Mouse (Mus musculus) embryonic facial prominence, embryonic 14.5 days (tissue): ENCODE measurements around the gene Stat1. TPM values are rescaled to one million over a fixed set of nuclear protein-coding genes. Genes with fewer than 3 reads are reported as not detected.

Source experiments
- ATAC-seq: fragments of 200-750 bp; cut with Nextera tagmentation; 2 replicates; pipeline ENCODE4 v1.8.0; 2017; ENCODE audit warnings: low read depth, moderate number of reproducible peaks, moderate TSS enrichment
- DNase-seq: peaks from one replicate; pipeline ENCODE4 v3.0.0-alpha.2; 2015; ENCODE audit warnings: low spot score
- H3K27ac ChIP-seq: fragments of 300-500 bp; sonication (generic); replicated peaks from 2 replicates; pipeline ENCODE4 v1.5.1; 2014; ENCODE audit warnings: low read depth, mild to moderate bottlenecking, low read length, moderate library complexity
- H3K27me3 ChIP-seq: fragments of 300-500 bp; sonication (generic); replicated peaks from 2 replicates; pipeline ENCODE4 v1.6.1; 2014; ENCODE audit warnings: low read length; ENCODE audit not compliant: control insufficient read depth, insufficient read depth
- H3K36me3 ChIP-seq: fragments of 300-500 bp; sonication (generic); 2 replicates; pipeline ENCODE4 v1.6.1; 2014; ENCODE audit warnings: low read length, mixed read lengths; ENCODE audit not compliant: control insufficient read depth, insufficient read depth
- H3K4me1 ChIP-seq: fragments of 300-500 bp; sonication (generic); 2 replicates; pipeline ENCODE4 v1.6.1; 2014; ENCODE audit warnings: antibody characterized with exemption, low read length; ENCODE audit not compliant: control insufficient read depth, insufficient read depth
- H3K4me2 ChIP-seq: fragments of 300-500 bp; sonication (generic); 2 replicates; pipeline ENCODE4 v1.6.1; 2014; ENCODE audit warnings: low read depth, mild to moderate bottlenecking, low read length, moderate library complexity, mixed read lengths
- H3K4me3 ChIP-seq: fragments of 300-500 bp; sonication (generic); 2 replicates; pipeline ENCODE4 v1.5.1; 2014; ENCODE audit warnings: low read depth, mild to moderate bottlenecking, low read length
- H3K9ac ChIP-seq: fragments of 300-500 bp; sonication (generic); 2 replicates; pipeline ENCODE4 v1.6.1; 2014; ENCODE audit warnings: low read depth, mild to moderate bottlenecking, low read length, moderate library complexity, mixed read lengths
- H3K9me3 ChIP-seq: fragments of 300-500 bp; sonication (generic); 2 replicates; pipeline ENCODE4 v1.6.1; 2016; ENCODE audit warnings: low read length; ENCODE audit not compliant: control insufficient read depth
- WGBS: fragments of 180-500 bp; shearing (Covaris S2); extraction: QIAGEN DNeasy Blood & Tissue Kit; methylation state at CpG from one replicate; pipeline ENCODE4 v1.1.7; 2014; 5-methylcytosine and 5-hydroxymethylcytosine counted together
- polyA plus RNA-seq: library from polyadenylated mRNA; unstranded; fragments of >200 nt; fragmentation: Nextera tagmentation; extraction: Ambion mirVana; gene quantifications from 2 replicates; pipeline ENCODE4 v1.2.1, GENCODE M21; 2014

Stat1 gene
- polyA plus RNA-seq, 1 experiment from 2014 or later, result 24.6 TPM

DNA sequence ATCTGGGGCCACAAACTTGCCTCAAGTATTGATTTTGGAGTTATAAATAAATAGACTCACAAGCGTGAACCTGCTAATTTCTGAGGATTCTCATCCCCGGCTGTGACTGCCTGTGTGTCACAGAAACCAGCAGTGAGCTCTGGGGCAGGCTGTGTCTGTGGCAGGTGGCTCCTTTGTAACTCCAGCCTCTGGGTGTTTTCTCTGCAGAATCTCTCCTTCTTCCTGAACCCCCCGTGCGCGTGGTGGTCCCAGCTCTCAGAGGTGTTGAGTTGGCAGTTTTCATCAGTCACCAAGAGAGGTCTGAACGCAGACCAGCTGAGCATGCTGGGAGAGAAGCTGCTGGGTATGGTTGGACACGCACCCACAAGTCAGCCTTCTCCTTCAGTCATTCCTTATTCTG, 29.5 kb downstream of the Stat1 start:
- no peak for ATAC-seq
- Histone ChIP-seq H3K4me2 (no peak overlapping the region), H3K9me3 (no peaks in the 10 kb centered on the region), H3K4me3 (no peak overlapping the region), H3K4me1 (peaks cover 14% of the 10 kb centered on the region; the same call in 1 of the 2 replicates), H3K27ac (no peak overlapping the region), H3K9ac (no peak overlapping the region), H3K27me3 (no peaks in the 10 kb centered on the region), H3K36me3 (peaks cover 15% of the 10 kb centered on the region)
- no peak for DNase-seq
- 55% methylated on average over 7 of the region's 7 CpGs for WGBS

DNA sequence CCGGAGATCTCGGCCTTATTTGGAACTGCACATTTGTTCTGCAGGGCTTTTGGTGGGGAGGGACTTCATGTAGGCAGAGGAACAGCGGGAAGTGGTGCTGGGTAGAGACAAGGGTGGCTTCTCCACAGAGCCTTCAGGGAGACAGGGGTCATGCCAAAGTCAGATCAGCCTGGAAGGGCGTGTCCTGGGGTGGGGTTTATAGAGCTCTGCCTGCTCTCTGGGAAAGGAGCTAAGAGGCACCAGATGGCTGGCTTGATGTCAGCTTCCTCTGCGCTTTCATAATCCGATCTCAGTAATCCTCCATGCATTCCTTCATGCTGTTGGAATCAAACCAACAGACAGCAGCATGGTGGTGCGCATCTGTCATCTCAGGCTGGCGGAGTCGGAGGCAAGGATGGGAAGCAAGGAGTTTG, 30.7 kb downstream of the Stat1 start:
- Histone ChIP-seq H3K4me3 (no peak overlapping the region), H3K27me3 (no peaks in the 10 kb centered on the region), H3K36me3 (peaks cover 17% of the 10 kb centered on the region), H3K9me3 (no peaks in the 10 kb centered on the region), H3K4me2 (no peak overlapping the region), H3K27ac (0 out of 2 replicates have a peak overlapping the region, but pooled peaks have one; percentile 1), H3K4me1 (peaks cover 14% of the 10 kb centered on the region; the same call in 1 of the 2 replicates), H3K9ac (no peak overlapping the region)
- peak; percentile 90 for DNase-seq
- peak; percentile 80 for ATAC-seq
- 24% methylated on average over 9 of the region's 9 CpGs for WGBS

DNA sequence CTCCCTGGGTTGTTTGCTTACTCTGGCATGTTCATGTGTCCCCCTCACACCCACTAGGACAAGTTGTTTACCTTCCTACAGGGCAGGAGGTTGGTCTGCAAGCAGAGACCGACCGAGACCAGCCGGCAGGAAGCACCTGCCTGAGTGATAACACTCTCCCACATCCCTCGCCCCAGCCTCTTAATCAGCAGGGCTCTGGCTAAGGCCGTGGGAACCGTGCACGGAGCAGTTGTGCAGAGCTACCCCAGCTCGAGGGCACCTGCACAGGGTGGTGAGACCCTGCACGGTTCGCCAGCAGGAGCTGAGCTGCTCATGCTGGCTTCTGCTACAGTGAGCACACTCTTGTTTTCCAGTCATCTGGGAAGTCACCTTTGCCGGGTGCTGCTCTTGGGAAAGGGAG, 31.4 kb downstream of the Stat1 start:
- H3K27ac ChIP-seq, result no peak overlapping the region
- H3K4me2 ChIP-seq, result no peak overlapping the region
- ATAC-seq (no peak), DNase-seq (no peak)
- peaks cover 14% of the 10 kb centered on the region; the same call in 1 of the 2 replicates for H3K4me1 ChIP-seq
- H3K9ac ChIP-seq, result no peak overlapping the region
- WGBS, result 50% methylated on average over 11 of the region's 11 CpGs
- H3K27me3 ChIP-seq, result no peaks in the 10 kb centered on the region
- H3K4me3 ChIP-seq, result no peak overlapping the region
- no peaks in the 10 kb centered on the region for H3K9me3 ChIP-seq
- H3K36me3 ChIP-seq, result peaks cover 18% of the 10 kb centered on the region

DNA sequence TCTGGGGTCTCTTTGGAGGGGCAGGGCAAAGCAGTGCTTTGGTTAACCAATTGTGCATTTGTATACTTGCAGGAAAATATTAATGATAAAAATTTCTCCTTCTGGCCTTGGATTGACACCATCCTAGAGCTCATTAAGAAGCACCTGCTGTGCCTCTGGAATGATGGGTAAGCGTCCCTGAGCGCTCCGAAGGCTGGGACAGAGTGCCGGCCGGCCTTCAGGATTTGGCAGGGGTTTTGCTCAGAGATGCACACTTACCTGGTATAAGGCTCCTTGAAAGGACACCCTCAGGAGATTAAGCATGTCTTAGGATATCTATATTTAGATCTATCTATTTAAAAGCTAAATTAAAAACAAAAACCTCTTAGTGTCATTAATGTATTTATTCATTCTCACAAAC, 31.9 kb downstream of the Stat1 start:
- Histone ChIP-seq H3K4me1 (peaks cover 14% of the 10 kb centered on the region; the same call in 1 of the 2 replicates), H3K9me3 (no peaks in the 10 kb centered on the region), H3K9ac (no peak overlapping the region), H3K27me3 (no peaks in the 10 kb centered on the region), H3K36me3 (peaks cover 18% of the 10 kb centered on the region), H3K4me3 (no peak overlapping the region), H3K27ac (no peak overlapping the region), H3K4me2 (no peak overlapping the region)
- DNase-seq, result no peak
- WGBS, result 94% methylated on average over 5 of the region's 5 CpGs
- ATAC-seq, result no peak

DNA sequence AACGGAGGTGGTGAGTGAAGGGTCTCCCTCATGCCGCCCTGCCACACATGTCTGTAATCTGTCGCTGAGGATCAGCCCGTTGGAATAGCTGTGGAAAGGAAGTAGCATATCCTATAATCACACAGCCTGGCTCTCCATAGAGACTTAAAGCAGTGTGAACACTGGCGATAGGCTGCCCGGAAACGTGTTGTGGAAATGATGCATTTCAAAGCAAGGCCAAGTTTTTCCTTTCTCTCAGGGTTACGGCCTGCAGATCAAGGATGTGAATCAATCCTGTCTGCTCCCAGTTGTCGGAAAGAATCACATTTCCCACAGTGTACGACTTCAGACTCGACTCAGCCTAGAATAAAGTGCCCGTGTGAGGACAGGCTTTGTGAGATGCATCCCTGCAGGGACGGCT, 33.1 kb downstream of the Stat1 start:
- 53% methylated on average over 13 of the region's 13 CpGs for WGBS
- H3K27me3 ChIP-seq, result no peaks in the 10 kb centered on the region
- no peak overlapping the region for H3K4me3 ChIP-seq
- H3K9me3 ChIP-seq, result no peaks in the 10 kb centered on the region
- H3K27ac ChIP-seq, result no peak overlapping the region
- ATAC-seq, result no peak
- peaks cover 14% of the 10 kb centered on the region; the same call in 1 of the 2 replicates for H3K4me1 ChIP-seq
- H3K9ac ChIP-seq, result no peak overlapping the region
- DNase-seq, result no peak
- no peak overlapping the region for H3K4me2 ChIP-seq
- H3K36me3 ChIP-seq, result peaks cover 21% of the 10 kb centered on the region

DNA sequence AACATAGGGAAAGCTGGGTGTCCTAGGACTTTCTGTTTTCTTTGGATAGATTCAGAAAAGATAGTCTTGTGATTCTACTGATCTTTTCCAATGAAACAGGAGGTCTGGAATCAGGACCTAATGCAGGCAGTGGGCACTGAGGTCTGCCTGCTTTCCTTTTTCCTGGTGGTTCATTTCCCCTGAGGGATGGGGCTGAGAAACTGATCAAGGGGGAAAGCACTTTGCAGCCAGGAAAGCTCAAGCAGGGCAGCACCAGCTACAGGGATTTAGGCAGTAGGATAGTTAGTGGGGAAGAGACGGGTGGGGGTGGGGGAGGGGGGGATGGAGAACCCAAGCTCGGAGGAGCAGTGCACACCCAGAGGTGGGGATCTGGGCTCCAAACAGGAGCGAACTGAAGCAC, 33.7 kb downstream of the Stat1 start:
- DNase-seq (no peak), ATAC-seq (no peak)
- no peak overlapping the region for H3K9ac ChIP-seq
- peaks cover 14% of the 10 kb centered on the region; the same call in 1 of the 2 replicates for H3K4me1 ChIP-seq
- H3K27ac ChIP-seq, result no peak overlapping the region
- no peaks in the 10 kb centered on the region for H3K9me3 ChIP-seq
- no peaks in the 10 kb centered on the region for H3K27me3 ChIP-seq
- no peak overlapping the region for H3K4me2 ChIP-seq
- WGBS, result 28% methylated on average over 3 of the region's 3 CpGs
- H3K36me3 ChIP-seq, result peaks cover 26% of the 10 kb centered on the region
- no peak overlapping the region for H3K4me3 ChIP-seq

DNA sequence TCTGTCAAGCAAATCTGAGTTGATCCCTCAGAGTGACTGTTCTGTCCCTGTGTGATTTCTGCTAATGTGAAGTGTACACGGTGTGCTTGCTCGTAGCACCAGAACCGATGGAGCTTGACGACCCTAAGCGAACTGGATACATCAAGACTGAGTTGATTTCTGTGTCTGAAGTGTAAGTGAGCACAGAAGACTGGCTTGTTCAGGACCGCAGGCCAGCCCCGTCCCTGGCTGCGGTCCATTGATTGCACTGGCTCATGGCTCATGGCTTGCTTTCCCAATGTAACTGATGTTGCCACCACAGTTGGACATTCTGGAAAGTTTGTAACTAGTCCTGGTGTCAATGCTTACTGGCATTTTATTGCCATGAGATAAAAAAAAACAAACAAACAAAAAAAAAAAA, 35.6 kb downstream of the Stat1 start:
- Histone ChIP-seq H3K9me3 (no peaks in the 10 kb centered on the region), H3K4me2 (no peak overlapping the region), H3K36me3 (peaks cover 35% of the 10 kb centered on the region), H3K27ac (no peak overlapping the region), H3K27me3 (no peaks in the 10 kb centered on the region), H3K9ac (no peak overlapping the region), H3K4me1 (peaks cover 8% of the 10 kb centered on the region; the same call in 1 of the 2 replicates), H3K4me3 (no peak overlapping the region)
- DNase-seq (no peak), ATAC-seq (no peak)
- 87% methylated on average over 8 of the region's 8 CpGs for WGBS

DNA sequence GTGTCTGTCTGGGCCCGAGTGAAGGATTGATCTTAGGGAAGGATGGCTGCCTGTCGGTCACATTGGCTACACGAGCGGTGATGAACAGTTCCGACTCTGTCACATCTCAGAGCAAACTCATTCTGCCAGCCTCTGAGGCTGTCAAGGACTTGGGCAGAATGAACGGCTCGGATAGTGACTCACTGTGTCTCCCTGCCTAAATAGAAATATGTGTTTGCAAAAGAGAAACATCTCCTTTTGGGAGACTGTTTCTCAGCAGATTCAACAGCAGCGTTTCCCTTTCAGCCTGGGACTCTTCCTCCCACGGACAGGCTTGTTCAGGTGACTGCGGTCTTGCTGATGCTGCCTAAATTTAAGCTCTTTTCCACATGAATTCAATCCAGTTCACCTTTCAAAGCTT, 37.1 kb downstream of the Stat1 start:
- no peaks in the 10 kb centered on the region for H3K9me3 ChIP-seq
- no peak for ATAC-seq
- 84% methylated on average over 10 of the region's 10 CpGs for WGBS

DNA sequence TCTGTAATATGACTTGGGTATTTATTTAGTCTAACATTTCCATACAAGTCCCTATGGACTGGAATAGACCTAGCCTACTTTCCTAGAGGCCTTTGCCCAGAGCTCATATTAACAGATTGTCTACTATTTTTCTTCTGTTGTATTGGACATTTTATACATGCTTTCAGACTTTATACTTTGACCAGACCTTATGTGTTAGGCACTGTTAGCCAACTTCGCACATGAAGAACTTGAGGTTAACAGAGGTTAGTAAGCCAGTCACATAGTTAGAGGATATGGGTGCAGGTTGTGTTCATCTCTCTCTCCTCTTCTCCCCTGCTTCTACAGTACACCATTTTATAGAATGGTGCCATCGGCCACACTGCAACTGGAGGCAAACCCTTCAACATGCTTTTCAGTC, 38.8 kb downstream of the Stat1 start:
- Histone ChIP-seq H3K27ac (no peak overlapping the region), H3K36me3 (peaks cover 26% of the 10 kb centered on the region), H3K4me3 (no peak overlapping the region), H3K4me1 (no peaks in the 10 kb centered on the region), H3K9ac (no peak overlapping the region), H3K9me3 (no peaks in the 10 kb centered on the region), H3K27me3 (no peaks in the 10 kb centered on the region), H3K4me2 (no peak overlapping the region)
- WGBS, result 95% methylated on average over 2 of the region's 2 CpGs
- ATAC-seq (no peak), DNase-seq (no peak)

More for the DNA sequence above, 37.1 kb downstream of the Stat1 start:
- Histone ChIP-seq H3K27me3 (no peaks in the 10 kb centered on the region), H3K4me3 (no peak overlapping the region), H3K9ac (no peak overlapping the region), H3K4me2 (no peak overlapping the region), H3K27ac (no peak overlapping the region), H3K36me3 (peaks cover 32% of the 10 kb centered on the region), H3K4me1 (no peaks in the 10 kb centered on the region)
- DNase-seq, result no peak
